Mouse (Mus musculus) CH12.LX (cell line): ENCODE measurements at regions not wholly inside any gene's neighbourhood (a gene's known extent, or its start where the extent isn't known, plus 50 kb on each side); places are given as distances from the start of the nearest gene placed in this dataset.

Experiments used
- DNase-seq: peaks from one replicate; pipeline ENCODE4 v3.0.0-alpha.2; 2013; ENCODE audit errors: extremely low read depth
- H3K27ac ChIP-seq: 2 replicates; pipeline ENCODE4 v1.5.1; 2012; ENCODE audit warnings: low read depth, mild to moderate bottlenecking, control low read depth, moderate library complexity; ENCODE audit not compliant: insufficient read depth
- H3K27me3 ChIP-seq: replicated peaks from 2 replicates; pipeline ENCODE3; 2012; ENCODE audit warnings: inconsistent platforms
- H3K36me3 ChIP-seq, 2 experiments: replicated peaks in 1 of 2; 2 replicates each; pipeline versions ENCODE3 to v1.6.1; 2012; ENCODE audit warnings: inconsistent platforms in 1 of 2, low read length in 1 of 2, mild to moderate bottlenecking in 1 of 2, mixed read lengths in 1 of 2, moderate library complexity in 1 of 2; ENCODE audit not compliant: control insufficient read depth in 1 of 2, insufficient read depth in 1 of 2
- H3K4me1 ChIP-seq, 2 experiments: 2 replicates each; pipeline ENCODE4 v1.6.1; 2012; ENCODE audit warnings: inconsistent platforms in 1 of 2, moderate library complexity in 1 of 2; ENCODE audit not compliant: insufficient read depth in 2 of 2, control insufficient read depth in 1 of 2
- H3K4me2 ChIP-seq: 2 replicates; pipeline ENCODE4 v1.6.1; 2012; ENCODE audit warnings: low read depth, mild to moderate bottlenecking, control low read depth; ENCODE audit not compliant: poor library complexity, insufficient read depth, severe bottlenecking
- H3K4me3 ChIP-seq, 3 experiments: fragments of 150-350 bp in 1 of 3; sonication (generic) in 1 of 3; replicated peaks in 1 of 3; 2 replicates each; pipeline versions ENCODE3 to v1.5.1; 2011 to 2012; ENCODE audit warnings: low read depth in 2 of 3, low read length in 2 of 3, mild to moderate bottlenecking in 2 of 3, moderate library complexity in 2 of 3, control low read depth in 1 of 3, improper control_type of control experiment in 1 of 3, inconsistent platforms in 1 of 3, mixed read lengths in 1 of 3; ENCODE audit not compliant: poor library complexity in 1 of 3
- H3K79me2 ChIP-seq: replicated peaks from 2 replicates; pipeline ENCODE4 v1.6.1; 2012; ENCODE audit warnings: mild to moderate bottlenecking, moderate library complexity; ENCODE audit not compliant: control insufficient read depth, poor library complexity, insufficient read depth, severe bottlenecking; ENCODE audit errors: extremely low read depth
- H3K9ac ChIP-seq: 2 replicates; pipeline ENCODE4 v1.6.1; 2012; ENCODE audit warnings: low read depth, mild to moderate bottlenecking, control low read depth, moderate library complexity; ENCODE audit not compliant: insufficient read depth
- H3K9me3 ChIP-seq: replicated peaks from 2 replicates; pipeline ENCODE3; 2012; ENCODE audit warnings: low read length, inconsistent platforms, mixed read lengths
- CHD1 ChIP-seq: IDR thresholded peaks from 2 replicates; pipeline ENCODE4 v1.6.1; 2012; ENCODE audit warnings: low read depth, low read length, improper control_type of control experiment, inconsistent platforms
- CHD2 ChIP-seq: IDR thresholded peaks from 2 replicates; pipeline ENCODE4 v1.6.1; 2011; ENCODE audit warnings: low read length, improper control_type of control experiment
- E2F4 ChIP-seq: IDR thresholded peaks from 2 replicates; pipeline ENCODE4 v1.6.1; 2011; ENCODE audit warnings: low read depth, low read length, improper control_type of control experiment; ENCODE audit not compliant: insufficient replicate concordance
- ELF1 ChIP-seq: IDR thresholded peaks from 2 replicates; pipeline ENCODE4 v1.6.1; 2014; ENCODE audit warnings: low read depth, mild to moderate bottlenecking, inconsistent platforms, low read length, improper control_type of control experiment
- ETS1 ChIP-seq: conservative IDR thresholded peaks from 2 replicates; pipeline ENCODE4 v1.6.1; 2012; ENCODE audit warnings: low read depth, mild to moderate bottlenecking, inconsistent platforms, low read length, improper control_type of control experiment, moderate library complexity
- IRF4 ChIP-seq: IDR thresholded peaks from 2 replicates; pipeline ENCODE4 v1.6.1; 2014; ENCODE audit warnings: low read depth, mild to moderate bottlenecking, inconsistent platforms, low read length, improper control_type of control experiment
- SIN3A ChIP-seq: IDR thresholded peaks from 2 replicates; pipeline ENCODE4 v1.6.1; 2012; ENCODE audit warnings: low read length, improper control_type of control experiment, inconsistent platforms
- USF1 ChIP-seq: IDR thresholded peaks from 2 replicates; pipeline ENCODE4 v1.6.1; 2014; ENCODE audit warnings: low read depth, mild to moderate bottlenecking, inconsistent platforms, low read length, improper control_type of control experiment
- ZNF384 ChIP-seq: IDR thresholded peaks from 2 replicates; pipeline ENCODE4 v1.6.1; 2012; ENCODE audit warnings: low read depth, low read length, improper control_type of control experiment, inconsistent platforms
- dilution Hi-C: fragments of 300-500 bp; cut with MboI; formaldehyde crosslinking; loops from 2 replicates; pipeline ENCODE4 v1.14.3; 2020; ENCODE audit warnings: low sequenced_read_pairs; ENCODE audit not compliant: extremely low pct_unique_long_range_greater_than_20kb, extremely low pct_ligation_motif_present
- in situ Hi-C: fragments of 300-500 bp; cut with MboI; formaldehyde crosslinking; loops from 3 replicates; pipeline ENCODE4 v1.14.3; 2019; ENCODE audit warnings: low sequenced_read_pairs, low pct_ligation_motif_present, low pct_unique_long_range_greater_than_20kb, mixed read lengths

GRCm38 (mm10) chr3:70324692-70325091, 317.3 kb downstream of the Otol1 start:
- no peaks in the 10 kb centered on the region for H3K36me3 ChIP-seq
- H3K27me3 ChIP-seq = no peaks in the 10 kb centered on the region
- in situ Hi-C loops = no loop called here
- TF ChIP-seq SIN3A = no peak
- no peak for TF ChIP-seq IRF4
- TF ChIP-seq ELF1 = no peak
- no peak for TF ChIP-seq CHD1
- TF ChIP-seq USF1 = no peak
- no peak for TF ChIP-seq CHD2
- TF ChIP-seq E2F4 = no peak
- TF ChIP-seq ZNF384 = no peak
- TF ChIP-seq ETS1 = no peak
- TF ChIP-seq, all 38 proteins: peak for 0
- Histone ChIP-seq H3K27ac (no peak overlapping the region), H3K4me3 (no peak overlapping the region), H3K9ac (no peak overlapping the region), H3K9me3 (no peaks in the 10 kb centered on the region), H3K4me2 (no peak overlapping the region), H3K4me1 (peaks cover 4 to 29% of the 10 kb centered on the region in 2 experiments; a peak in 3 of 4 replicates), H3K79me2 (no peaks in the 10 kb centered on the region)
- dilution Hi-C loops = no loop called here
- DNase-seq = no peak
